Mouse (Mus musculus): Measurements from ENCODE around the gene Gm379. TPM values are rescaled to one million over a fixed set of nuclear protein-coding genes. Genes with fewer than 3 reads are reported as not detected.

Gene Gm379
- polyA plus RNA-seq (2015; fragmentation: Nextera tagmentation; extraction: Ambion mirVana), result 0.25 TPM in 1 of 2 replicates, not detected in the other

DNA sequence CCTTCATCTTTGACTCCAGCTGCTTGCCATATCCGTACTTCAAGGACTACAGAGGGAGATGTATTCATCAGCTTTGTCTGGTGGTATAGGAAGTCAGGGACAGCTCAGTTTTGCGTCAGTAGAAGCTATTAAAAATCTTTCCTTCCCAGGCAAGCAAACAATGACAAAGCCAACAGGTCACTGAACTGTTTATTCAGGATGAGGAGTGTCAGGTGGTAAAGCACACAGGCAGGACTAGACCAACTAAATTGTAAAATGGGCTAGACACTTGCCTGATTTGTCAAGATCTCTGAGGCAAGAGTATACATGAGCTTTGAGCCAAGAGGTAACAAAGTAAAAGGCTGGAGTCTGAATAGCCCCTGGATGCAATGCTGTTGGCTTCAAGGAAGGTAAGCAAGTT, at the start of gene Gm379:
TSS of gene Gm379 (minus strand) at position 7 of the 400 bp plus-strand sequence.
- Histone ChIP-seq H3K27me3 (no peaks in the 10 kb centered on the region), H3K36me3 (no peaks in the 10 kb centered on the region), H3K4me3 (no peak within 1 kb of the TSS), H3K4me2 (no peak within 1 kb of the TSS), H3K9me3 (no peaks in the 10 kb centered on the region), H3K27ac (no peak within 1 kb of the TSS), H3K9ac (no peak within 1 kb of the TSS), H3K4me1 (no peaks in the 10 kb centered on the region)
- ATAC-seq (ENCODE audit: borderline replicate concordance, extremely low read depth, low FRiP score, low TSS enrichment), result no peak
- WGBS, result 29% methylated on average over 2 of the region's 2 CpGs

DNA sequence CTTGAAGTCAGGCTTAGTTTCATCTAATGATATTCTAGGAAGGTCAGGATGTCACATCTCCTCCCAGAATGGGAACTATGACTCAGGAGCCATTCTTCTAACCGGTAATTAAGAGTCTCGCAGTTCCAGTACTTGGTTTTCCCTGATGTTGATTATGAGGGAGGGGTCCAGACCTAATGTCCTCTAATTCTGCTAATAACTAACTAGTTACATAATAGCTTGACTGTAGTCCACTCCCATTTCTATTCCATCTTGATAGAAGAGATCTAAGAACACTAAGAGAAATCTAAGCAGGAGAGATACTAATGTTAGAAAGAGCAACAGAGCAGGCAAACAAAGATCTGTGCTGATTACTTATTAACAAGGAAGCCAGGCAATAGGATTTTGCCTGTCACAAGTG, 39.6 kb upstream of the Gm379 start:
- Histone ChIP-seq H3K9me3 (no peaks in the 10 kb centered on the region), H3K27me3 (no peaks in the 10 kb centered on the region), H3K36me3 (no peaks in the 10 kb centered on the region), H3K4me3 (no peak overlapping the region), H3K27ac (no peak overlapping the region), H3K4me2 (no peak overlapping the region), H3K9ac (no peak overlapping the region), H3K4me1 (no peaks in the 10 kb centered on the region)
- ATAC-seq (ENCODE audit: borderline replicate concordance, extremely low read depth, low FRiP score, low TSS enrichment), result no peak
- 76% methylated on average over 2 of the region's 2 CpGs for WGBS

DNA sequence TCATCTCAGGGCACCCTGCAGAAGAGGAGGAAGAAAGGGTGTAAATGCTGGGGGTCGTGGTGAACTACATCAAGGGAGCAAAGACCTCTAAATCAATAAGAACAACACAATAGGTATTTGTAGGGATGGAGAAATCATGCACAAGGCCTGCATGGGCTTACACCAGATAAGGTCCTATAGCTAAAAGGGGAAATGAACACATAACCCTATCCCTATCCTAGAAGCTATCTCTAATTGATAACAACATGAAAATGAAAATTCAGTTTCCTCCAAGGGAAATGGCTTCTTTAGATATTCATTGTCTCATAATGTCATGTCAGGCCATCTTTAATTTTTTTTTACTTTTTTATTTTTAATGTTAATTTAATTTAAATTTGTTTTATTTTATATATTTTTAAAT, 4.2 kb upstream of the Gm379 start:
- no peaks in the 10 kb centered on the region for H3K9me3 ChIP-seq
- no peak overlapping the region for H3K9ac ChIP-seq
- H3K4me1 ChIP-seq, result no peaks in the 10 kb centered on the region
- no peak overlapping the region for H3K27ac ChIP-seq
- H3K27me3 ChIP-seq, result no peaks in the 10 kb centered on the region
- no peaks in the 10 kb centered on the region for H3K36me3 ChIP-seq
- ATAC-seq (ENCODE audit: borderline replicate concordance, extremely low read depth, low FRiP score, low TSS enrichment), result no peak
- no peak overlapping the region for H3K4me3 ChIP-seq
- no peak overlapping the region for H3K4me2 ChIP-seq
- WGBS, result 38% methylated on average over 1 of the region's 1 CpGs

DNA sequence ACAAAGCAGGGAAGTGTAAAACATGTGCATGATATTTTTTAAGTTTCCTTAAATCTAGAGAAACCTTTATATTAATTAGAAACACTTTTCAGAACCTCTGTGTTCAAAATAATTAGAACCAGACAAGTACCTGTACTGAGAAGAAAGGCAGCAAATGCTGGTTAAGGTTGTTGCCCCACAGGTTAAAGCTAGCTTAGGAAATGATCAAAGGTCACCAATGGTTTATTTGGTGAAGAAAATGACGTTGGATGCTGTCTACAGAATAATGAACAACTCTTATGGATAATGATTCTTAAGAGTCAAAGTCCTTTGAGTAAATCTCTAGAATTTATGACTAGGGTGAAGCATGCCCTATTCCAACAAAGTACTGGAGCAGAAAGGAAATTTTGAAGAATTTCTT, 42.7 kb downstream of the Gm379 start:
- ATAC-seq (ENCODE audit: borderline replicate concordance, extremely low read depth, low FRiP score, low TSS enrichment), result no peak
- Histone ChIP-seq H3K9me3 (no peaks in the 10 kb centered on the region), H3K9ac (no peak overlapping the region), H3K27ac (no peak overlapping the region), H3K4me2 (no peak overlapping the region), H3K36me3 (no peaks in the 10 kb centered on the region), H3K4me1 (no peaks in the 10 kb centered on the region), H3K27me3 (no peaks in the 10 kb centered on the region), H3K4me3 (no peak overlapping the region)
- WGBS, result 24% methylated on average over 1 of the region's 1 CpGs

DNA sequence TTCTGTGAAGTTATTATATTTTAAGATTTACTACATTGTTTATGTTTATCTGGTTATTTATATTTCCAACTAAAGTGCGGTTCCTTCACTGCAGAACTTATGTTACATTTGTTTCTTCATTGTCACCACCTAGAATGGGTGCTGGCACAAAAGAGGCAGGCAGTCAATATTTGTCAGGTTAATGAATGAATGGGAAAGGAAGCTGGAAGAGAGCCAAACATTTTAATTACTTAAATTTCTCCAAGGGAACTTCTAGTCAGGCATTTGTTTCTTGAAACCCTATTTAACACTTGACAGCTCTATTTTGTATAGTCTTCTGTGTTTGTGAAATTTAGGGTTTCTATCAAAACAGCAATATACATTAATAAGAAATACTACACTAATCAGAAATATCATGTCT, 43.8 kb downstream of the Gm379 start:
- H3K9ac ChIP-seq, result no peak overlapping the region
- no peaks in the 10 kb centered on the region for H3K36me3 ChIP-seq
- ATAC-seq (ENCODE audit: borderline replicate concordance, extremely low read depth, low FRiP score, low TSS enrichment), result no peak
- H3K4me2 ChIP-seq, result no peak overlapping the region
- no peaks in the 10 kb centered on the region for H3K9me3 ChIP-seq
- 66% methylated on average over 1 of the region's 1 CpGs for WGBS
- H3K27me3 ChIP-seq, result no peaks in the 10 kb centered on the region
- no peak overlapping the region for H3K4me3 ChIP-seq
- no peak overlapping the region for H3K27ac ChIP-seq
- no peaks in the 10 kb centered on the region for H3K4me1 ChIP-seq

Other genes starting within 250 kb of the Gm379 start
- 3.8 and 4.9 TPM in 2 replicates for gene Brwd3, start 169.5 kb upstream of the Gm379 start, polyA plus RNA-seq (2015; fragmentation: Nextera tagmentation; extraction: Ambion mirVana)

Measured in lung, embryonic 15.5 days (tissue).